Mouse (Mus musculus) ES-E14 (cell line): Measurements from ENCODE around the gene Nkx2-3.

Experiments used
- HCFC1 ChIP-seq: IDR thresholded peaks from 2 replicates; pipeline ENCODE4 v1.6.1; 2012; ENCODE audit warnings: low read length, inconsistent platforms, borderline replicate concordance; ENCODE audit not compliant: insufficient read depth
- MAFK ChIP-seq: IDR thresholded peaks from 2 replicates; pipeline ENCODE4 v1.6.1; 2014; ENCODE audit warnings: mild to moderate bottlenecking, low read depth, low read length, inconsistent platforms; ENCODE audit not compliant: insufficient read depth
- ZC3H11A ChIP-seq: IDR thresholded peaks from 2 replicates; pipeline ENCODE4 v1.6.1; 2012; ENCODE audit warnings: low read depth, mild to moderate bottlenecking, inconsistent platforms, low read length, borderline replicate concordance
- ZNF384 ChIP-seq: IDR thresholded peaks from 2 replicates; pipeline ENCODE4 v1.6.1; 2012; ENCODE audit warnings: low read depth, low read length, inconsistent platforms

- TF ChIP-seq MAFK, result no peak
- no peak for TF ChIP-seq ZNF384
- no peak for TF ChIP-seq HCFC1
- no peak for TF ChIP-seq ZC3H11A
Observed at GRCm38 (mm10) chr19:43601996-43602590, 10.0 kb upstream of the Nkx2-3 start.
